Mouse (Mus musculus) midbrain, embryonic 10.5 days (tissue): ENCODE data around the gene Ncor2. TPM values are rescaled to one million over a fixed set of nuclear protein-coding genes. Genes with fewer than 3 reads are reported as not detected.
A peak's percentile ranks its signal among the peaks of the same experiment; 100 is the strongest.

Experiments used
- DNase-seq: peaks from one replicate; pipeline ENCODE4 v3.0.0-alpha.2; 2017; ENCODE audit warnings: low spot score
- H3K27ac ChIP-seq: fragments of 300-500 bp; sonication (generic); replicated peaks from 2 replicates; pipeline ENCODE4 v1.5.1; 2016; ENCODE audit warnings: mild to moderate bottlenecking
- H3K27me3 ChIP-seq: fragments of 300-500 bp; sonication (generic); 2 replicates; pipeline ENCODE4 v1.6.1; 2016; ENCODE audit warnings: low read depth, mild to moderate bottlenecking; ENCODE audit not compliant: poor library complexity, severe bottlenecking
- H3K36me3 ChIP-seq: fragments of 300-500 bp; sonication (generic); 2 replicates; pipeline ENCODE4 v1.6.1; 2016; ENCODE audit warnings: mild to moderate bottlenecking, moderate library complexity
- H3K4me1 ChIP-seq: fragments of 300-500 bp; sonication (generic); 2 replicates; pipeline ENCODE4 v1.6.1; 2016
- H3K4me3 ChIP-seq: fragments of 300-500 bp; sonication (generic); 2 replicates; pipeline ENCODE4 v1.5.1; 2016; ENCODE audit warnings: mild to moderate bottlenecking, moderate library complexity
- H3K9me3 ChIP-seq: fragments of 300-500 bp; sonication (generic); replicated peaks from 2 replicates; pipeline ENCODE4 v1.6.1; 2016; ENCODE audit warnings: mild to moderate bottlenecking
- WGBS: fragments of 180-500 bp; shearing (Covaris S2); methylation state at CpG from one replicate; pipeline ENCODE4 v1.1.7; 2016; 5-methylcytosine and 5-hydroxymethylcytosine counted together
- polyA plus RNA-seq: library from polyadenylated mRNA; unstranded; fragments of >200 nt; fragmentation: Nextera tagmentation; extraction: Ambion mirVana; gene quantifications from 2 replicates; pipeline ENCODE4 v1.2.1, GENCODE M21; 2016

Ncor2 gene
- polyA plus RNA-seq, 1 experiment from 2014 or later = 16.2 TPM

DNA sequence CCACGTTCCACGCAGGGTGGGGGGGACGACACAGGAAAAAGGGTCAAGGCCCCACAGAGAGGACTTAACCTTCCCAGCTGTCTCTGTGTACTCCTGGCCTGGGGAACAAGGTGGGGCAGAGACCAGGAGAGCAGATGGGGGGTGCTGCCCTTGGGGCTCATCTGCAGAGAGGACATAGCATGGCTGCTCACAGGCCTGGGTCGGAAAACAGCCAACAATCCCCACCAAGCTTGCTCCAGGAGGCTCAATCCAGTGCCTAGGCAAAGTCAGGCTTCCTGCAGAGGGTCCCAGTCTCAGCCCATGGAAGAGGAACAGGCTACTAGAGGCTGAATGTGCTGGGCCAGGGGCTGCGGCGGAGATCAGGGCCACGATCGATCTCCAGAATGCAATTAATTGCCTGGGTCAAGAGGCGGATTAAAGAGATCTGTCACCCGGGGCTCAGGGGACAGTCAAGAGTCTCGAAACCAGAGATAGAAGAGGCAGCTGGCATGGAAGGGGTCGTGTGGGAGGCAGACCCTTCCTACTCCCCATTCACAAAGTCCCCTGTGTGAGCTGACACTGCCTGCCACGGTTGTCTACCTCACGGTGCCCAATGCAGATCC, 19.1 kb downstream of the Ncor2 start:
- Histone ChIP-seq H3K4me1 (peaks cover 97% of the 10 kb centered on the region), H3K27me3 (no peaks in the 10 kb centered on the region), H3K27ac (peak overlapping the region; percentile 82), H3K9me3 (no peaks in the 10 kb centered on the region), H3K4me3 (peak overlapping the region; percentile 28; the same call in 1 of the 2 replicates), H3K36me3 (0 out of 2 replicates have a peak, but pooled peaks cover 5% of the 10 kb centered on the region)
- WGBS = 30% methylated on average over 14 of the region's 14 CpGs
- DNase-seq = peak; percentile 55

DNA sequence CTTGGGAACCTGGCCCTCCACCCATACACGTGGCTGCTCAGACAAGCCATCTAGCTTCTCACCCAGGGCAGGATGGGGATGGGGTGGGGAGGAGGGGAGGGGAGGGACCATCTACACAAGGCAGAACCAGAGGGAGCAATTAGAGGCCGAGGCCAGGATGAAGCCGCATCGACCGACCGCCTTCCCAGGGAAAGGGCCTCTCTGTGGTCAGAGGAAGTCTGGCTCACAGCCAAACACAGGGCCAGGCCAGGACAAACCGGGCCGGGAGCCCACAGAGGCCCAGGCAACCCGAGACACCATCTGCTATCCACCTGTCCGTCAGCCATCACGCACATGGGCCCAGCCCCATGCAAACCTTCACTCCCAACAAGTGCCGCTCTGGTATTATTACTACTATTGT, 19.7 kb downstream of the Ncor2 start:
- Histone ChIP-seq H3K4me3 (peak overlapping the region; percentile 28), H3K9me3 (no peaks in the 10 kb centered on the region), H3K36me3 (0 out of 2 replicates have a peak, but pooled peaks cover 5% of the 10 kb centered on the region), H3K27ac (peak overlapping the region; percentile 82), H3K4me1 (peaks cover 97% of the 10 kb centered on the region), H3K27me3 (no peaks in the 10 kb centered on the region)
- 13% methylated on average over 12 of the region's 12 CpGs for WGBS
- peak; percentile 72 for DNase-seq

DNA sequence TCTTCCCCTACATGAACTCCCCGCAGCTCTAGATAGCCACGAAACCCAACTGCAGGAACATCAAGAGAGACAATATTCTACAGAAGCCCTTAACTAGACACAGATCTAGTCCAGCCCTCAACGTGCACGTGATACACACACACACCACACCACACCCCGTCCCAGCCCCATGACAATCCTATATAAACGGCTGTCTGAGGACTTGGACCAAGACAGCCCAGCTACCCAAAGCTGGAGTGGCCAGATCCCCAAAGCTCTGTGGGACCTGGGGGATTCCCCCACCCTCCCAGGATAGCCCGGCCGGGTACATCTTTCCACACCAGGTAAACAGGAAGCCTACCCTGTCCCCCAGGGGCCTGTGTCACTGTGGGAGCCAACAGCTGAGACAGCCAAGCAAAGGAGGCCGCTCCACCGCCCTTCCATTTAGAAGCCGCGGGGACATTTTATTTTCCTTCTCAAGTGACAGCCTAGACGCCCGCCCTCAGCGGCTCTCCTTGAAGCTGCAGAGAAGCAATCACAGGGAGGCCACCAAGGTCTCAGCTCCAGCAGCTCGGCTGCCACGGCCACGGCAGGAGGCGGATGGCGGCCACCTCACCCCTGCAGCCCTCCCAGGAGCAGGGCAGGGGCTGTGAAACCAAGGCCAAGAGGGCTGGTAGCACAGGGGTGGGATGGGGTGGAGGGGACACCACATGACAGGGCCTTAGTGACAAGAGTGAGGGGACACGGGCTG, 20.6 kb downstream of the Ncor2 start:
- peak; percentile 68 for DNase-seq
- peak overlapping the region; percentile 82 for H3K27ac ChIP-seq
- 0 out of 2 replicates have a peak, but pooled peaks cover 5% of the 10 kb centered on the region for H3K36me3 ChIP-seq
- WGBS = 22% methylated on average over 21 of the region's 21 CpGs
- H3K27me3 ChIP-seq = no peaks in the 10 kb centered on the region
- H3K4me1 ChIP-seq = peaks cover 97% of the 10 kb centered on the region
- no peaks in the 10 kb centered on the region for H3K9me3 ChIP-seq
- H3K4me3 ChIP-seq = peak overlapping the region; percentile 28

DNA sequence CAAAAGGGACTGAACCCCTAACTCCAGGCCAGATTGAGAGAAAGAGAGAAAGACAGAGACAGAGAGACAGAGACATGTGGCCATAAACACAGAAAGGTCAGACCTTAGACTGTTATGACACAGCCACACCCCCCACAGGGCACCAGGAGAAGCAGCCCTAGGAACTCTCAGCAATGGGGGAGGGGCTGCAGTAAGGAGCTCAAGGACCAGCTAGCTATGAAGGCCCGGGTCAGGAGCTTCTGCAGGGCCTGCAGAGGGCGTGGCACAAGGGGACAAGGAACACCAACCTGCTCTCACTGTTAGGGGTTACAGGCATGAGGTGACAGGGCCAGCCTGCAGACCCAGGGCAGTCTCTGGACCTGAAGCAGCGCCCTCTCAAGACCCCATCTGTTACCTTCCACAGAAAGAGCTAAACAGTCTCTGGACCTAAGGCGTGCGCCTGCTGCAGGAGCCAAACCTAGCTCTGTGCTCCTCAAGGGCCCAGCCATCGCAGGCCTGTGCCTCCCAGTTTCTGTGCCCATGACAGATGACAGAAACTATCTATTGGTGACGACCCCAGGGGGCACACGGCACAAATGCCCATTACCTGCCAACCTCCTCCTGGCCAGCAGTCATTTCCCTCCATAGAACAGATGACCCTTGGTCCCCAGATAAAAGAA, 21.5 kb downstream of the Ncor2 start:
- H3K36me3 ChIP-seq = 0 out of 2 replicates have a peak, but pooled peaks cover 8% of the 10 kb centered on the region
- H3K27ac ChIP-seq = peak overlapping the region; percentile 82
- H3K9me3 ChIP-seq = no peaks in the 10 kb centered on the region
- H3K27me3 ChIP-seq = no peaks in the 10 kb centered on the region
- no peak for DNase-seq
- peak overlapping the region; percentile 28 for H3K4me3 ChIP-seq
- peaks cover 96% of the 10 kb centered on the region for H3K4me1 ChIP-seq
- WGBS = 47% methylated on average over 8 of the region's 8 CpGs

DNA sequence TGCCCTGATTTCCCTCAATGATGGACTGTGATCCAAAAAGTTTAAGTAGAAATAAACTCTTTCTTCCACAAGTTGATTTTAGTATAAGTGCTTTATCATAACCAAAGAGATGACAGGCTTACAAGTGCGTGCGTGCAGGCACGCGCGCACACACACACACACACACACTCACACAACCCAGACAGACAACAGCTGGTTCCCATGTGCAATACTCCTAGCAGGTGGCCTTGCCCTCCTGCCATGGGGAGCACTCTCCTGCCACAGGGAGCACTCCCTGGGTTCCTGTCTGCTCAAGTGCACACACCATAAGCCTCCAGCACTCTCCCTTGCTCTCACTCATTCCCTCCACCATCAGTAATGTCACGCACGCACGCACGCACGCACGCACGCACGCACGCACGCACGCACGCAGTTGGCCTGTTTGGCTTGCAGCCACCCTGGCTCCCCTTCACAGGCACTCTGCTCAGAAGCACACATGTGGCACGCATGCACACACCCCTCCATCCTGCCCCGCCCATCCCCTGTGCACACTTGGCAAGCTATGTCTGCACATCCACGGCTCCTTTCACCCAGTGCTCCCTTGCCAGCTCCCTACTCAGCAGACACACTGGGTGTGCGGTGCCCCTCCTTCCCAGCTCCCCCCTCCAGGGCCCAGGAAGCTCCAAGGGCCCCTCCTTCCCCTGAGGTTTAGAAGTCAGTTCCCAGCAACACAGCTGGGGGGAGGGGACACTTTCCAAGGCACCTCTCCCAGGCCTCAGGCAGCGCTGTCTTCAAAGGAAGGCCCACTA, 22.4 kb downstream of the Ncor2 start:
- peaks cover 99% of the 10 kb centered on the region for H3K4me1 ChIP-seq
- H3K36me3 ChIP-seq = 0 out of 2 replicates have a peak, but pooled peaks cover 6% of the 10 kb centered on the region
- no peaks in the 10 kb centered on the region for H3K9me3 ChIP-seq
- no peaks in the 10 kb centered on the region for H3K27me3 ChIP-seq
- 81% methylated on average over 22 of the region's 22 CpGs for WGBS
- peak overlapping the region; percentile 82 for H3K27ac ChIP-seq
- H3K4me3 ChIP-seq = 0 out of 2 replicates have a peak overlapping the region, but pooled peaks have one; percentile 28
- DNase-seq = no peak

DNA sequence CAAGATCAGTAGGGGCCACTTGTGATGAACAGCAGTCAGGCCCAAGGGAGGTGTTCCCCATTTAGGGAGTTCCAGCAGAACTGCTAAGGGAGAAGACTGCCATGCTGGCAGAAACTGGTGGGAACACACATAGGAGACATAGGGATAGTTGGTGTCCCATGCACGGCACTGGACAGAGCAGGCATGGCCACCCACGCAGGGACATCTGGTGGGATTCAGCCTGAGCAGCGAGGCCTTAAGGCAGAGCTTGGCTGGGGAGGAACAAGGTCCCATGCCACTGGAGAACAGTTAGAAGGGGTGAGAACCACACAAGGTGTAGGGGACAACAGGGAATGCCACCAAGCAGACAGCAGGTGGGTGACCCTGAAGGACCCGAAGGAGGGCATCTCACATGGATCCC, 23.6 kb downstream of the Ncor2 start:
- H3K36me3 ChIP-seq = 0 out of 2 replicates have a peak, but pooled peaks cover 5% of the 10 kb centered on the region
- peaks cover 99% of the 10 kb centered on the region for H3K4me1 ChIP-seq
- H3K27ac ChIP-seq = peak overlapping the region; percentile 68; the same call in 1 of the 2 replicates
- no peaks in the 10 kb centered on the region for H3K27me3 ChIP-seq
- WGBS = 89% methylated on average over 4 of the region's 4 CpGs
- no peak overlapping the region for H3K4me3 ChIP-seq
- no peak for DNase-seq
- no peaks in the 10 kb centered on the region for H3K9me3 ChIP-seq

DNA sequence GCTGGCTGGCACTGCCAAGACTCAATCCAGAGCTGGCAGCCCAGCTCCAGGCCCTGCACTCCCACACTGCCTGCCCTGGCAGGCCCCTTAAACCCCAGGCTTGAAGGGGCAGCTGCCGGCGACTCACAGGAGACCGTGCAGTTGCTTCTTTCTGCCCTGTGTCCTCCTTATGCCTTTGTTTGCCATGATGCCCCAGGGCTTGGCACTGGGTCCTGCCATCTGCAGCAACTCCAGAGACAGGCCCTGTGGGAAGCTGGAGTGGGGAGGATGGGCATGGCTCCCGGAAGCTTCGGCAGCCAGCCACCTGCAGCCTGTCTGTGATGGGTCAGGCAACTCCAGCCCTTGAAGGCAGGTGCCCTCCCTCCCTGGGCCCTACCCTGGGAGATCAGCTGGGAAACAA, 24.0 kb downstream of the Ncor2 start:
- DNase-seq = no peak
- 0 out of 2 replicates have a peak, but pooled peaks cover 5% of the 10 kb centered on the region for H3K36me3 ChIP-seq
- no peaks in the 10 kb centered on the region for H3K27me3 ChIP-seq
- H3K4me3 ChIP-seq = no peak overlapping the region
- H3K9me3 ChIP-seq = no peaks in the 10 kb centered on the region
- peaks cover 96% of the 10 kb centered on the region for H3K4me1 ChIP-seq
- H3K27ac ChIP-seq = peak overlapping the region; percentile 68; the same call in 1 of the 2 replicates
- 89% methylated on average over 5 of the region's 5 CpGs for WGBS

DNA sequence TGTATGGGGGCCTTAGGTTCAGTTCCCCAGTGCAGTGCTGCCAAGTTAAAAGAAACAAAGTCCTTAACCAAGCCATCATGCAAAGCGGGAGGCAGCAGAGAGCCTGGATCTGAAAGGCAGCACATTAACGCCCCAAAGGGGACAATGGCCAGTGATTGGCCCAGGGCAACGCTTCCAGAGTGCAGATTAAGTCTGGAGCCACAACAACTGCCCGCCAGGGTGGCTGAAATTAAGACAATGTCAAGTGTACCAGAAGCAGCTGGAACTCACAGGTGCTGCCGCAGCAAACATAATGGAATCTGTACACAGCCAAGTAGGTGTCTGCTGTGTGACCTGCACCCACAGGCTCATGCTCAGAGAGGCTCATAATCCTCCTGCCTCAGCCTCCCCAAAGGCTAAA, 24.8 kb downstream of the Ncor2 start:
- Histone ChIP-seq H3K4me3 (no peak overlapping the region), H3K9me3 (no peaks in the 10 kb centered on the region), H3K4me1 (peaks cover 93% of the 10 kb centered on the region), H3K27ac (peak overlapping the region; percentile 68), H3K36me3 (peaks cover 8% of the 10 kb centered on the region; the same call in 1 of the 2 replicates), H3K27me3 (no peaks in the 10 kb centered on the region)
- DNase-seq = no peak
- 71% methylated on average over 5 of the region's 5 CpGs for WGBS

DNA sequence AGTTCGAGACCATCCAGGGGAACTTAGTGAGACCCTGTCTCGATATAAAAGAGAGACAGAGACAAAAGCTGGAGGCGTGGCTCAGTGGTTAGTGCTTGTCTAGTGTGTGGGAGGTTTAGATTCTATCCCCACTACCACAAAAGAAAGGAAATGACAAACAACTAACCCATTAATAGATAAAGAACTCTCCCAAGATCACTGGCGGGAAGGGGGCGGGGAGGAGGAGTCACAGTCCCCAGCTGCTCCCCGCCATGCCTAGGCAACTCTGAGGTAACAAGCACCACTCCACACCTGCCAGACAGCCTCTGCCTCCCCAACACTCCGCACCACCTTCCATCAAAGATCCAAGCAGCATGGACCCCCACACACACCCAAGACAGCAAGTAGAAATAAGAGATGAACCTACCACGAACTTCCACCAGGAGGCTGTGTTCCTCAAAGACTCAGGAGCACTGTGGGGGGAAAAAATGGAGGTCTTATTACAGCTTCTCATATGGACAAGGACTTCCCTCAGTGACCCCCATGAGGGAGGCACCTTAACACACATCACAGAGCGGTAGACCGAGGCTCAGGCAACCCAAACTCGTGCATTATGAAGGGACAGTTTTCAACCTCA, 25.7 kb downstream of the Ncor2 start:
- no peaks in the 10 kb centered on the region for H3K27me3 ChIP-seq
- H3K4me3 ChIP-seq = no peak overlapping the region
- H3K4me1 ChIP-seq = peaks cover 93% of the 10 kb centered on the region
- H3K27ac ChIP-seq = peak overlapping the region; percentile 85
- no peaks in the 10 kb centered on the region for H3K9me3 ChIP-seq
- peaks cover 8% of the 10 kb centered on the region; the same call in 1 of the 2 replicates for H3K36me3 ChIP-seq
- no peak for DNase-seq
- 88% methylated on average over 10 of the region's 11 CpGs for WGBS

DNA sequence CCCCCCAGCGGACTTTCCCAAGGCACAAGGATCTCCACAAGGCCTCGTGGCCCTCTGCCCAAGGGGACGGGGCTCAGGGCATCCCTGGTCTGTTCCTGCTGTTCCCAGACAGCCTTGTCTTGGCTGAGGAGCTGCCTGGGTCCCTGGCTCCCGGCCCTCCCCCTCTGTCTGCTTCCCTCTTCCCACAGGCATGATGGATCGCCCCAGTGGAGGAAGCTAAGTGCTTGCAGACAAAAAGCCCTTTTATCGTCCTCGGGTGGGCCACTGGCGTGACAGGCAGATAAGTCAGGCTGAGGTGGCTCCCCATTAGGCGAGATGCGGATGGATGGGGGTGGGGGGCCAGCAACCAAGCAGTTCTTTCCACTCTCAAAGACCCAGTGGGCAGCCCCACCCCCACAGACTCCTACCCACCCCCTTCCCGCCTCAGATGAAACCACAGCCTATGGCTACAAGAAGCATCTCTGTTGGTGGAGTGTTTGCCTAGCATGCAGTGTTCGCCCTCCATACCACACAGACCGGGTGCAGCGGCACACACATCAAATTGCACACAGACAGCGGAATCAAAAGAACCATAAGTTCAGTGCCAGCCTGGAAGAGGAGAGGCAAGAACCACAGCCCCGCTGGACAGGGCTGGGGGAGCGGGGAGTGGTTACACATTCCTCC, 27.0 kb downstream of the Ncor2 start:
- peaks cover 8% of the 10 kb centered on the region for H3K36me3 ChIP-seq
- H3K4me1 ChIP-seq = peaks cover 93% of the 10 kb centered on the region
- H3K27ac ChIP-seq = peak overlapping the region; percentile 85
- DNase-seq = peak; percentile 48
- 33% methylated on average over 17 of the region's 17 CpGs for WGBS
- H3K4me3 ChIP-seq = peak overlapping the region; percentile 28; the same call in 1 of the 2 replicates
- no peaks in the 10 kb centered on the region for H3K27me3 ChIP-seq
- H3K9me3 ChIP-seq = no peaks in the 10 kb centered on the region

DNA sequence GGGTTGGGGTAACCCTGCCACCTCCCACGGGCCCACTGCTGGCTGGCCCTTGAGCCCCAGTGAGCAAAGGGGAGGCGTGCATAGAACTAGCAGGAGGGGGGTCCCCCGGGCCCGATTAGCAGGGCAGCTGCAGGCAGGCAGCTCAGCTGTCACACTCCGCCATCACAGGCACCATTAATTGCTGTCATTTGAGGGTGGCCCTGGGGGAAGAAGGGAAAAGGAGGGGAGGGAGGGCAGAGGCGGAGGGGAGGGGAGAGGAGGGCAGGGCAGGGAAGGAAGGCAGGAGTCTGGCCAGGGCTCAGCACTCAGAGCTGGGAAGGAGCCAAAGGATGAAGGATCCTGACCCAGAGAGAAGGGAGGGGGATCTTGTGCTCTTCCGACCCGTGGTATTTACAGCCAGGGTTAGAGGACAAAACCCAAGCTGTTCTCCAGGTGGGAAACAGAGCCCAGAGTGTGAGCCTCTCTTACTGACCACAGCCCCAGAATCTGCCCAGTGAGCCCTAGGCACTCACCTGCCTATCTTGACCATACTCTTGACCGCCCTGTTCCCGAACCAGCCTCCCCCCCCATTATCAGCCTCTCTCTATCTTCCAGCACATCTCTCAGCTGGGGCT, 28.0 kb downstream of the Ncor2 start:
- 37% methylated on average over 10 of the region's 10 CpGs for WGBS
- Histone ChIP-seq H3K36me3 (peaks cover 7% of the 10 kb centered on the region), H3K4me1 (peaks cover 86% of the 10 kb centered on the region), H3K9me3 (no peaks in the 10 kb centered on the region), H3K27ac (peak overlapping the region; percentile 85), H3K27me3 (no peaks in the 10 kb centered on the region), H3K4me3 (peak overlapping the region; percentile 28; the same call in 1 of the 2 replicates)
- DNase-seq = peak; percentile 54
